Mouse (Mus musculus) brain, embryonic 14.5 days (tissue): Measurements from ENCODE around the gene Numa1.
"Not testable (repeated sequence)": the region's sequence is repeated elsewhere in the genome, so short reads cannot be mapped to it uniquely, and the experiment has no call there.

Experiments used
- CTCF ChIP-seq: fragments of 200-500 bp; IDR thresholded peaks from 2 replicates; pipeline ENCODE4 v1.5.1; 2012; ENCODE audit warnings: inconsistent platforms, mild to moderate bottlenecking, moderate library complexity, borderline replicate concordance; ENCODE audit not compliant: insufficient read depth, insufficient read length; ENCODE audit errors: extremely low read depth
- POLR2A ChIP-seq: fragments of 200-500 bp; IDR thresholded peaks from 2 replicates; pipeline ENCODE4 v1.6.1; 2012; ENCODE audit warnings: mild to moderate bottlenecking, inconsistent platforms, borderline replicate concordance; ENCODE audit not compliant: poor library complexity, insufficient read depth, insufficient read length, severe bottlenecking; ENCODE audit errors: extremely low read depth

DNA sequence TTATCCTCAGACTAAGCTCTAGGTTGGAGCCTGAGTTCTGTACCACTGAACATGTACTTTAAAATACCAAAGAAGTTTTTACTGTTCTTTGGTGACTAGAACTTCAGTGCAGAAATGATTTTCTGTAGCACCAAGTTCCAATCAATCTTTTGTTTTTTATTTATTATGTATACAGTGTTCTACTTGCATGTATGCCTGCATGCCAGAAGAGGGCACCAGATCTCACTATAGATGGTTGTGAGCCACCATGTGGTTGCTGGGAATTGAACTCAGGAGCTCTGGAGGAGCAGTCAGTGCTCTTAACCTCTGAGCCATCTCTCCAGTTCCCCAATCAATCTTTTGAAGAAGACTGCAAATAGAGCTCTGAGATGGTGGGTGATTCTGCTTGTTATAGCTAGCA lies 8.0 kb upstream of the Numa1 start:
- not testable (repeated sequence) for TF ChIP-seq CTCF, POLR2A
